Mouse (Mus musculus): ENCODE results near the gene Sypl2.

Gene Sypl2

GRCm38 (mm10) chr3:108186098-108187047, 40.1 kb downstream of the Sypl2 start, which contains the start of gene Amigo1:
Amigo1 (plus strand) TSS chr3:108186335.
- in situ Hi-C loops (cut with MboI; ENCODE audit: low pct_unique_long_range_greater_than_20kb in 1 of 2, low sequenced_read_pairs in 2 of 2, unreplicated experiment in 1 of 2), result no loop called here

GRCm38 (mm10) chr3:108185460-108186097, 40.9 kb downstream of the Sypl2 start:
- in situ Hi-C loops (cut with MboI; ENCODE audit: low pct_unique_long_range_greater_than_20kb in 1 of 2, low sequenced_read_pairs in 2 of 2, unreplicated experiment in 1 of 2), result no loop called here

GRCm38 (mm10) chr3:108184742-108185141, 41.7 kb downstream of the Sypl2 start:
- in situ Hi-C loops (cut with MboI; ENCODE audit: low pct_unique_long_range_greater_than_20kb in 1 of 2, low sequenced_read_pairs in 2 of 2, unreplicated experiment in 1 of 2), result no loop called here

GRCm38 (mm10) chr3:108180514-108180913, 45.9 kb downstream of the Sypl2 start:
- in situ Hi-C loops (cut with MboI; ENCODE audit: low pct_unique_long_range_greater_than_20kb in 1 of 2, low sequenced_read_pairs in 2 of 2, unreplicated experiment in 1 of 2), result no loop called here

- in situ Hi-C loops (cut with MboI; ENCODE audit: low pct_unique_long_range_greater_than_20kb in 1 of 2, low sequenced_read_pairs in 2 of 2, unreplicated experiment in 1 of 2), result no loop called here
Observed at GRCm38 (mm10) chr3:108178756-108179715, 47.4 kb downstream of the Sypl2 start.

- in situ Hi-C loops (cut with MboI; ENCODE audit: low pct_unique_long_range_greater_than_20kb in 1 of 2, low sequenced_read_pairs in 2 of 2, unreplicated experiment in 1 of 2), result no loop called here
Observed at GRCm38 (mm10) chr3:108174672-108175531, 51.5 kb downstream of the Sypl2 start.

GRCm38 (mm10) chr3:108169199-108169598, 57.2 kb downstream of the Sypl2 start:
- in situ Hi-C loops (cut with MboI; ENCODE audit: low pct_unique_long_range_greater_than_20kb in 1 of 2, low sequenced_read_pairs in 2 of 2, unreplicated experiment in 1 of 2), result loop anchor here (10.0 kb wide), 2 partner anchors 66 to 216 kb away; partner anchors contain the start of gene Psrc1 (in 2 of the 2)

- in situ Hi-C loops (cut with MboI; ENCODE audit: low pct_unique_long_range_greater_than_20kb in 1 of 2, low sequenced_read_pairs in 2 of 2, unreplicated experiment in 1 of 2), result loop anchor here (10.0 kb wide), 2 partner anchors 67 to 217 kb away; partner anchors contain the start of gene Psrc1 (in 2 of the 2)
Observed at GRCm38 (mm10) chr3:108167499-108167898, 58.9 kb downstream of the Sypl2 start.

GRCm38 (mm10) chr3:108166486-108167211, 59.8 kb downstream of the Sypl2 start:
- in situ Hi-C loops (cut with MboI; ENCODE audit: low pct_unique_long_range_greater_than_20kb in 1 of 2, low sequenced_read_pairs in 2 of 2, unreplicated experiment in 1 of 2), result loop anchor here (10.0 kb wide), 2 partner anchors 68 to 218 kb away; partner anchors contain the start of gene Psrc1 (in 2 of the 2)

- in situ Hi-C loops (cut with MboI; ENCODE audit: low pct_unique_long_range_greater_than_20kb in 1 of 2, low sequenced_read_pairs in 2 of 2, unreplicated experiment in 1 of 2), result loop anchor here (10.0 kb wide), 2 partner anchors 69 to 219 kb away; partner anchors contain the start of gene Psrc1 (in 2 of the 2)
Observed at GRCm38 (mm10) chr3:108165532-108166315, 60.7 kb downstream of the Sypl2 start.

- in situ Hi-C loops (cut with MboI; ENCODE audit: low pct_unique_long_range_greater_than_20kb in 1 of 2, low sequenced_read_pairs in 2 of 2, unreplicated experiment in 1 of 2), result loop anchor here (10.0 kb wide), 2 partner anchors 70 to 220 kb away; partner anchors contain the start of gene Psrc1 (in 2 of the 2)
Observed at GRCm38 (mm10) chr3:108164807-108165206, 61.6 kb downstream of the Sypl2 start.

- in situ Hi-C loops (cut with MboI; ENCODE audit: low pct_unique_long_range_greater_than_20kb in 1 of 2, low sequenced_read_pairs in 2 of 2, unreplicated experiment in 1 of 2), result loop anchor here (10.0 kb wide), 2 partner anchors 71 to 221 kb away; partner anchors contain the start of gene Psrc1 (in 2 of the 2)
Observed at GRCm38 (mm10) chr3:108164091-108164490, 62.4 kb downstream of the Sypl2 start.
